Mouse (Mus musculus): ENCODE results near the gene Arhgap11a. TPM values are rescaled to one million over a fixed set of nuclear protein-coding genes. Genes with fewer than 3 reads are reported as not detected.

Arhgap11a gene
- total and polyA plus RNA-seq, 2 experiments, result 0.21 to 0.55 TPM

DNA sequence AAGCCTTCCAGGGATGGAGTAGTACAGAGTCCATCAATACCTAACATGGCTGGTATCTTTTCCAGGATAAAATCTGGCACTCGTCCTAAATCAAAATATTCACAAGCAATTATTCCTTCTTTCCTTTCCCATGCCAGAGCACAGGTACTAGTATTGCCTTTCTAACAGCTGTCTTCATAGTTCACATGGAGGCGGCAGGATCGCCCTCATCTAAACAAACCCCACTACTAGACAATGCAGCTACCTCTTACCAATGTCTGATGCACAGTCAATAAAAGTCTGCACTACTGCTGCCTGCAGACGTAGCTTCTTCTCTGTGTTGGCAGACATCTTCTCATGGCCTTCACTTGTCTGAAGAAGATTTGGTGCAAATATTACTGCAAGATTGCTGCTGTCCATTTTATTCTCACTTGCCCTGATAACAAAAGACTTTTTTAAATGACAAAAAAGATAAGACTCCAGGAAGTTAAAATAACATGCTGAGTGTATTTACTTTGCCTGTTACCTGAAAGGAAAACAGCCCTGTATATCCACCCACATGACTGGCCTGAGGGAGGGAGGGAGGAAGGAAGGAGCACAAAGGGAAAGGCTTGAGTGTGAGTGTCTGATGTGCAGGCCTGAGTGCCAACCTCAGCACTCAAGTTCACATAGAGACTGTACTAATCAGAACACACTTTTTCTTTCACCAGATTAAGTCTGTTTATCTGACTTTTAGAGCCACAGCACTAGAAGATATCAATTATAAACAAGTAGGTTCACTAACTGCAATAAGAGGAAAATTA is 6.6 kb downstream of the Arhgap11a start:
- no peak for DNase-seq (ENCODE audit: extremely low read depth, low read depth, low spot score)
- 83% methylated on average over 4 of the region's 4 CpGs for WGBS
- H3K4me3 ChIP-seq (ENCODE audit: insufficient read depth, low read depth, low read length), result no peak overlapping the region
- no peaks in the 10 kb centered on the region for H3K4me1 ChIP-seq (ENCODE audit: control insufficient read depth, insufficient read depth, low read length)
- H3K36me3 ChIP-seq (ENCODE audit: control insufficient read depth, insufficient read depth, low read length), result no peaks in the 10 kb centered on the region
- H3K9ac ChIP-seq (ENCODE audit: low read depth, low read length), result no peak overlapping the region
- H3K27ac ChIP-seq (replicated peaks; ENCODE audit: insufficient read depth, low read depth, low read length), result no peak overlapping the region
- no peaks in the 10 kb centered on the region for H3K27me3 ChIP-seq (ENCODE audit: control insufficient read depth, insufficient read depth, low read length)
- H3K79me2 ChIP-seq (ENCODE audit: control insufficient read depth, insufficient read depth, low read length), result no peaks in the 10 kb centered on the region
- TF ChIP-seq CTCF (IDR thresholded peaks at IDR 0.05; ENCODE audit: low read depth, low read length), result no peak
- TF ChIP-seq POLR2A (IDR thresholded peaks at IDR 0.05; ENCODE audit: extremely low read depth, insufficient read depth, low read length), result no peak

- Histone ChIP-seq H3K27ac (replicated peaks; ENCODE audit: insufficient read depth, low read depth, low read length) (no peak overlapping the region), H3K9ac (ENCODE audit: low read depth, low read length) (no peak overlapping the region), H3K27me3 (ENCODE audit: control insufficient read depth, insufficient read depth, low read length) (no peaks in the 10 kb centered on the region), H3K4me3 (ENCODE audit: insufficient read depth, low read depth, low read length) (no peak overlapping the region), H3K4me1 (ENCODE audit: control insufficient read depth, insufficient read depth, low read length) (no peaks in the 10 kb centered on the region), H3K36me3 (ENCODE audit: control insufficient read depth, insufficient read depth, low read length) (no peaks in the 10 kb centered on the region), H3K79me2 (ENCODE audit: control insufficient read depth, insufficient read depth, low read length) (no peaks in the 10 kb centered on the region)
- WGBS, result 40% methylated on average over 4 of the region's 4 CpGs
- DNase-seq (ENCODE audit: extremely low read depth, low read depth, low spot score), result peak; percentile 14
- TF ChIP-seq CTCF (IDR thresholded peaks at IDR 0.05; ENCODE audit: low read depth, low read length) (no peak), POLR2A (IDR thresholded peaks at IDR 0.05; ENCODE audit: extremely low read depth, insufficient read depth, low read length) (no peak)
These were observed 9.0 kb downstream of the Arhgap11a start for GRCm38 (mm10) chr2:113839488-113839887.

GRCm38 (mm10) chr2:113835219-113835618 is 13.2 kb downstream of the Arhgap11a start:
- H3K9ac ChIP-seq (ENCODE audit: low read depth, low read length), result no peak overlapping the region
- H3K4me1 ChIP-seq (ENCODE audit: control insufficient read depth, insufficient read depth, low read length), result no peaks in the 10 kb centered on the region
- no peak for TF ChIP-seq POLR2A (IDR thresholded peaks at IDR 0.05; ENCODE audit: extremely low read depth, insufficient read depth, low read length)
- TF ChIP-seq CTCF (IDR thresholded peaks at IDR 0.05; ENCODE audit: low read depth, low read length), result no peak
- WGBS, result 93% methylated on average over 3 of the region's 3 CpGs
- no peaks in the 10 kb centered on the region for H3K27me3 ChIP-seq (ENCODE audit: control insufficient read depth, insufficient read depth, low read length)
- H3K4me3 ChIP-seq (ENCODE audit: insufficient read depth, low read depth, low read length), result no peak overlapping the region
- no peaks in the 10 kb centered on the region for H3K79me2 ChIP-seq (ENCODE audit: control insufficient read depth, insufficient read depth, low read length)
- no peaks in the 10 kb centered on the region for H3K36me3 ChIP-seq (ENCODE audit: control insufficient read depth, insufficient read depth, low read length)
- H3K27ac ChIP-seq (replicated peaks; ENCODE audit: insufficient read depth, low read depth, low read length), result no peak overlapping the region
- DNase-seq (ENCODE audit: extremely low read depth, low read depth, low spot score), result no peak

- no peak within 1 kb of the TSS for H3K4me3 ChIP-seq (ENCODE audit: insufficient read depth, low read depth, low read length)
- TF ChIP-seq CTCF (IDR thresholded peaks at IDR 0.05; ENCODE audit: low read depth, low read length), result no peak
- no peak for TF ChIP-seq POLR2A (IDR thresholded peaks at IDR 0.05; ENCODE audit: extremely low read depth, insufficient read depth, low read length)
- H3K36me3 ChIP-seq (ENCODE audit: control insufficient read depth, insufficient read depth, low read length), result no peaks in the 10 kb centered on the region
- H3K27me3 ChIP-seq (ENCODE audit: control insufficient read depth, insufficient read depth, low read length), result no peaks in the 10 kb centered on the region
- WGBS, result 23% methylated on average over 23 of the region's 23 CpGs
- no peak within 1 kb of the TSS for H3K9ac ChIP-seq (ENCODE audit: low read depth, low read length)
- peak; percentile 30 for DNase-seq (ENCODE audit: extremely low read depth, low read depth, low spot score)
- no peaks in the 10 kb centered on the region; the same call in 1 of the 2 replicates for H3K4me1 ChIP-seq (ENCODE audit: control insufficient read depth, insufficient read depth, low read length)
- no peaks in the 10 kb centered on the region for H3K79me2 ChIP-seq (ENCODE audit: control insufficient read depth, insufficient read depth, low read length)
- no peak within 1 kb of the TSS for H3K27ac ChIP-seq (replicated peaks; ENCODE audit: insufficient read depth, low read depth, low read length)
These were observed 19.2 kb downstream of the Arhgap11a start, which contains the start of gene Scg5 for GRCm38 (mm10) chr2:113828943-113829882. Gene Scg5 (minus strand): TSS chr2:113829121.

GRCm38 (mm10) chr2:113828086-113828942 is 20.1 kb downstream of the Arhgap11a start:
- Histone ChIP-seq H3K27ac (replicated peaks; ENCODE audit: insufficient read depth, low read depth, low read length) (no peak overlapping the region), H3K27me3 (ENCODE audit: control insufficient read depth, insufficient read depth, low read length) (no peaks in the 10 kb centered on the region), H3K4me3 (ENCODE audit: insufficient read depth, low read depth, low read length) (no peak overlapping the region), H3K79me2 (ENCODE audit: control insufficient read depth, insufficient read depth, low read length) (no peaks in the 10 kb centered on the region), H3K4me1 (ENCODE audit: control insufficient read depth, insufficient read depth, low read length) (no peaks in the 10 kb centered on the region; the same call in 1 of the 2 replicates), H3K9ac (ENCODE audit: low read depth, low read length) (no peak overlapping the region), H3K36me3 (ENCODE audit: control insufficient read depth, insufficient read depth, low read length) (no peaks in the 10 kb centered on the region)
- no peak for TF ChIP-seq CTCF (IDR thresholded peaks at IDR 0.05; ENCODE audit: low read depth, low read length)
- no peak for TF ChIP-seq POLR2A (IDR thresholded peaks at IDR 0.05; ENCODE audit: extremely low read depth, insufficient read depth, low read length)
- DNase-seq (ENCODE audit: extremely low read depth, low read depth, low spot score), result no peak
- WGBS, result 41% methylated on average over 17 of the region's 17 CpGs

All from liver, adult 2 months (tissue).